Comparison of ENCODE assay signal across 28 mouse cellular contexts in genomic region chr17:85599520-85599919, GRCm38 (mm10). TPM values are rescaled to one million over a fixed set of nuclear protein-coding genes. Genes with fewer than 3 reads are reported as not detected.
A peak's percentile ranks its signal among the peaks of the same experiment; 100 is the strongest.
DNase-seq lines count a peak whose midpoint lies in the region; ATAC-seq and TF ChIP-seq lines count a peak whose summit lies in the region.
"Had no signal": no experiment of that assay in that cellular context is flagged by ENCODE, and none has a peak within 500 bp of the region (broad histone marks: within the 10 kb centered on the region; RNA-seq: fewer than 3 reads in every experiment).

No protein-coding gene starts in this region.

- TF ChIP-seq CTCF in hindbrain, postnatal 0 days (IDR thresholded peaks at IDR 0.05; ENCODE audit: low read depth) = peak; percentile 47
- peak; percentile 54 for TF ChIP-seq CTCF in midbrain, postnatal 0 days (IDR thresholded peaks at IDR 0.05)

- H3K9me3 ChIP-seq in hindbrain, postnatal 0 days (ENCODE audit: low read length) = no peaks in the 10 kb centered on the region
- H3K9me3 ChIP-seq in hindbrain, embryonic 10.5 days = no peaks in the 10 kb centered on the region
- no peaks in the 10 kb centered on the region for H3K9me3 ChIP-seq in midbrain, postnatal 0 days (ENCODE audit: low read length)
- H3K9me3 ChIP-seq in midbrain, embryonic 11.5 days (ENCODE audit: control insufficient read depth, low read length) = no peaks in the 10 kb centered on the region
- H3K9me3 ChIP-seq: forebrain, embryonic 13.5 days; hindbrain, embryonic 12.5 days; liver, embryonic 15.5 days; midbrain, embryonic 15.5 days; stomach, embryonic 15.5 days had no signal

- DNase-seq in hindbrain, postnatal 0 days (ENCODE audit: low spot score) = peak; percentile 33
- no peak for DNase-seq in hindbrain, embryonic 10.5 days (ENCODE audit: low spot score)
- no peak for DNase-seq in midbrain, postnatal 0 days (ENCODE audit: low spot score)
- no peak for DNase-seq in midbrain, embryonic 11.5 days (ENCODE audit: low spot score, missing footprints)
- DNase-seq in brain, adult 2 months (ENCODE audit: low read depth, low spot score) = peak; percentile 28
- DNase-seq in cerebellum, adult 11-12 months = no peak
- DNase-seq: adrenal gland, adult 2 months; cerebellum, adult 11 months; cerebellum, postnatal 25 days; heart, postnatal 10 days; kidney, adult 9 months; kidney, postnatal 4 days; lung, postnatal 10 days; thymus, adult 2 months had no signal

- H3K4me3 ChIP-seq in hindbrain, postnatal 0 days (ENCODE audit: low read length) = no peak overlapping the region
- no peak overlapping the region for H3K4me3 ChIP-seq in hindbrain, embryonic 10.5 days
- H3K4me3 ChIP-seq in midbrain, postnatal 0 days (ENCODE audit: low read depth, low read length) = no peak overlapping the region
- H3K4me3 ChIP-seq in midbrain, embryonic 11.5 days (ENCODE audit: low read depth, low read length) = no peak overlapping the region
- H3K4me3 ChIP-seq: forebrain, embryonic 13.5 days; hindbrain, embryonic 12.5 days; liver, embryonic 15.5 days; midbrain, embryonic 15.5 days; stomach, embryonic 15.5 days had no signal

- H3K27ac ChIP-seq in hindbrain, postnatal 0 days = no peak overlapping the region
- H3K27ac ChIP-seq in hindbrain, embryonic 10.5 days = no peak overlapping the region
- H3K27ac ChIP-seq in midbrain, postnatal 0 days (ENCODE audit: low read depth, low read length) = no peak overlapping the region
- no peak overlapping the region for H3K27ac ChIP-seq in midbrain, embryonic 11.5 days (ENCODE audit: low read depth, low read length)
- H3K27ac ChIP-seq: forebrain, embryonic 13.5 days; hindbrain, embryonic 12.5 days; liver, embryonic 15.5 days; midbrain, embryonic 15.5 days; stomach, embryonic 15.5 days had no signal

- H3K4me2 ChIP-seq in hindbrain, postnatal 0 days (ENCODE audit: low read depth, low read length) = no peak overlapping the region
- H3K4me2 ChIP-seq in midbrain, postnatal 0 days (ENCODE audit: low read depth, low read length, poor library complexity, severe bottlenecking) = no peak overlapping the region
- H3K4me2 ChIP-seq in midbrain, embryonic 11.5 days = no peak overlapping the region
- H3K4me2 ChIP-seq: forebrain, embryonic 13.5 days; heart, embryonic 11.5 days; hindbrain, embryonic 12.5 days; liver, embryonic 15.5 days; midbrain, embryonic 15.5 days; stomach, embryonic 15.5 days had no signal

- H3K36me3 ChIP-seq in hindbrain, postnatal 0 days (ENCODE audit: insufficient read depth, low read length) = no peaks in the 10 kb centered on the region
- no peaks in the 10 kb centered on the region for H3K36me3 ChIP-seq in hindbrain, embryonic 10.5 days
- no peaks in the 10 kb centered on the region for H3K36me3 ChIP-seq in midbrain, postnatal 0 days (ENCODE audit: insufficient read depth, low read length)
- no peaks in the 10 kb centered on the region for H3K36me3 ChIP-seq in midbrain, embryonic 11.5 days (ENCODE audit: control insufficient read depth, insufficient read depth, low read length)
- H3K36me3 ChIP-seq: hindbrain, embryonic 12.5 days; liver, embryonic 15.5 days; midbrain, embryonic 15.5 days; stomach, embryonic 15.5 days had no signal

- H3K9ac ChIP-seq in hindbrain, postnatal 0 days (replicated peaks; ENCODE audit: low read length) = no peak overlapping the region
- no peak overlapping the region for H3K9ac ChIP-seq in midbrain, postnatal 0 days (replicated peaks; ENCODE audit: low read length, poor library complexity, severe bottlenecking)
- no peak overlapping the region for H3K9ac ChIP-seq in midbrain, embryonic 11.5 days (ENCODE audit: low read length)
- H3K9ac ChIP-seq: forebrain, embryonic 13.5 days; hindbrain, embryonic 12.5 days; liver, embryonic 15.5 days; midbrain, embryonic 15.5 days; stomach, embryonic 15.5 days had no signal

- ATAC-seq in hindbrain, postnatal 0 days = no peak
- no peak for ATAC-seq in midbrain, postnatal 0 days (ENCODE audit: low FRiP score)
- no peak for ATAC-seq in midbrain, embryonic 11.5 days (ENCODE audit: low FRiP score)
- no peak for ATAC-seq in activated CD4-positive, CD25-positive, alpha-beta regulatory T cell, adult 4 months
- ATAC-seq: forebrain, embryonic 13.5 days; inflammation-experienced regulatory T-cells, adult 6 months; midbrain, embryonic 15.5 days had no signal

- peaks cover 29% of the 10 kb centered on the region for H3K27me3 ChIP-seq in hindbrain, postnatal 0 days (ENCODE audit: insufficient read depth, low read length)
- peaks cover 72% of the 10 kb centered on the region for H3K27me3 ChIP-seq in hindbrain, embryonic 10.5 days (ENCODE audit: insufficient read depth, poor library complexity, severe bottlenecking)
- H3K27me3 ChIP-seq in midbrain, postnatal 0 days (ENCODE audit: insufficient read depth, low read length) = peaks cover 40% of the 10 kb centered on the region
- H3K27me3 ChIP-seq in midbrain, embryonic 11.5 days (ENCODE audit: control insufficient read depth, insufficient read depth, low read length) = peaks cover 17% of the 10 kb centered on the region

- no peaks in the 10 kb centered on the region for H3K4me1 ChIP-seq in hindbrain, postnatal 0 days (ENCODE audit: insufficient read depth, low read length)
- H3K4me1 ChIP-seq in hindbrain, embryonic 10.5 days (replicated peaks) = no peaks in the 10 kb centered on the region
- H3K4me1 ChIP-seq in midbrain, postnatal 0 days (ENCODE audit: insufficient read depth, low read length) = no peaks in the 10 kb centered on the region
- H3K4me1 ChIP-seq in midbrain, embryonic 11.5 days (ENCODE audit: control insufficient read depth, insufficient read depth, low read length) = no peaks in the 10 kb centered on the region
- H3K4me1 ChIP-seq: forebrain, embryonic 13.5 days; hindbrain, embryonic 12.5 days; liver, embryonic 15.5 days; midbrain, embryonic 15.5 days; stomach, embryonic 15.5 days had no signal

- WGBS in hindbrain, postnatal 0 days = 52% methylated on average over 9 of the region's 9 CpGs
- 60% methylated on average over 9 of the region's 9 CpGs for WGBS in hindbrain, embryonic 10.5 days
- 54% methylated on average over 9 of the region's 9 CpGs for WGBS in midbrain, postnatal 0 days
- WGBS in midbrain, embryonic 11.5 days = 58% methylated on average over 9 of the region's 9 CpGs

RNA-seq across cellular contexts. Expression of gene Six3, which starts 13.9 kb away (rescaled TPM):
- total RNA-seq in hindbrain, postnatal 0 days (2014; rRNA removed) = 0.63 and 0.86 TPM in 2 replicates
- polyA plus RNA-seq in hindbrain, postnatal 0 days (2015; fragmentation: Nextera tagmentation; extraction: Ambion mirVana) = 1.1 TPM in 1 of 2 replicates, not detected in the other
- 0.46 and 1.9 TPM in 2 replicates for polyA plus RNA-seq in hindbrain, embryonic 10.5 days (2016; fragmentation: Nextera tagmentation; extraction: Ambion mirVana)
- total RNA-seq in midbrain, postnatal 0 days (2014; rRNA removed) = 11.2 and 12.8 TPM in 2 replicates
- 23.3 and 28.0 TPM in 2 replicates for polyA plus RNA-seq in midbrain, postnatal 0 days (2015; fragmentation: Nextera tagmentation; extraction: Ambion mirVana)
- polyA plus RNA-seq in midbrain, embryonic 11.5 days (2014; fragmentation: Nextera tagmentation; extraction: Ambion mirVana) = 6.7 and 10.7 TPM in 2 replicates
- not detected for polyA plus RNA-seq in activated CD4-positive, CD25-positive, alpha-beta regulatory T cell, adult 4 months (2017; shearing (Covaris generic))
- total RNA-seq: adrenal gland, adult 2 months; ES-E14; gastrocnemius, adult 18-20 months; gastrocnemius, postnatal 4 days; heart, postnatal 10 days; megakaryocyte, adult 5-6 weeks; neutrophil, adult 5-6 weeks had no signal
- polyA plus RNA-seq: adrenal gland, adult 2 months; heart, embryonic 11.5 days; liver, embryonic 15.5 days; stomach, embryonic 15.5 days; urinary bladder, adult 2 months had no signal

Comparison
In these comparisons a context has a peak if more than half of its experiments do, and no peak if none do; other contexts are left out.
1. DNase-seq: peak in hindbrain, postnatal 0 days (single experiment) and brain, adult 2 months (single experiment); none in hindbrain, embryonic 10.5 days (single experiment), midbrain, postnatal 0 days (single experiment), midbrain, embryonic 11.5 days (single experiment) and cerebellum, adult 11-12 months (single experiment).